Mouse (Mus musculus) CH12.LX (cell line): ENCODE measurements around the gene Grm8.

Source experiments
- POLR2A ChIP-seq: IDR thresholded peaks from 2 replicates; pipeline ENCODE4 v1.6.1; 2011; ENCODE audit warnings: low read depth, mild to moderate bottlenecking, improper control_type of control experiment, low read length
- RCOR1 ChIP-seq: conservative IDR thresholded peaks from 2 replicates; pipeline ENCODE4 v1.6.1; 2012; ENCODE audit warnings: low read depth, mild to moderate bottlenecking, inconsistent platforms, low read length, improper control_type of control experiment
- ZNF384 ChIP-seq: IDR thresholded peaks from 2 replicates; pipeline ENCODE4 v1.6.1; 2012; ENCODE audit warnings: low read depth, low read length, improper control_type of control experiment, inconsistent platforms

- TF ChIP-seq POLR2A (no peak), ZNF384 (no peak), RCOR1 (no peak)
Measured at GRCm38 (mm10) chr6:27968859-27969258, 166.1 kb downstream of the Grm8 start.
